Mouse (Mus musculus): ENCODE data around the gene Sorbs1. TPM values are rescaled to one million over a fixed set of nuclear protein-coding genes. Genes with fewer than 3 reads are reported as not detected.

Gene Sorbs1
- polyA plus RNA-seq, 1 experiment from 2014 or later: 98.8 TPM

GRCm38 (mm10) chr19:40548386-40548785, 34.8 kb upstream of the Sorbs1 start:
- Histone ChIP-seq H3K9ac (no peak overlapping the region), H3K36me3 (replicated peaks; ENCODE audit: control insufficient read depth, insufficient read depth) (peaks cover 35% of the 10 kb centered on the region), H3K27ac (no peak overlapping the region), H3K27me3 (ENCODE audit: control insufficient read depth, insufficient read depth, low read length) (no peaks in the 10 kb centered on the region), H3K9me3 (ENCODE audit: control insufficient read depth, low read length) (no peaks in the 10 kb centered on the region), H3K4me1 (replicated peaks; ENCODE audit: control insufficient read depth, insufficient read depth, low read length) (no peaks in the 10 kb centered on the region), H3K4me3 (replicated peaks; ENCODE audit: low read length) (no peak overlapping the region), H3K4me2 (replicated peaks) (no peak overlapping the region)
- DNase-seq (ENCODE audit: low spot score): no peak
- 78% methylated on average over 6 of the region's 6 CpGs for WGBS
- no peak for ATAC-seq (ENCODE audit: low FRiP score)

- H3K36me3 ChIP-seq (replicated peaks; ENCODE audit: control insufficient read depth, insufficient read depth): peaks cover 2% of the 10 kb centered on the region
- no peak overlapping the region for H3K4me2 ChIP-seq (replicated peaks)
- H3K27ac ChIP-seq: no peak overlapping the region
- no peak overlapping the region for H3K4me3 ChIP-seq (replicated peaks; ENCODE audit: low read length)
- no peak overlapping the region for H3K9ac ChIP-seq
- peak; percentile 90 for ATAC-seq (ENCODE audit: low FRiP score)
- peak; percentile 90 for DNase-seq (ENCODE audit: low spot score)
- H3K27me3 ChIP-seq (ENCODE audit: control insufficient read depth, insufficient read depth, low read length): no peaks in the 10 kb centered on the region
- no peaks in the 10 kb centered on the region for H3K4me1 ChIP-seq (replicated peaks; ENCODE audit: control insufficient read depth, insufficient read depth, low read length)
- WGBS: 4% methylated on average over 3 of the region's 3 CpGs
- no peaks in the 10 kb centered on the region for H3K9me3 ChIP-seq (ENCODE audit: control insufficient read depth, low read length)
Measured at GRCm38 (mm10) chr19:40544856-40545255, 31.3 kb upstream of the Sorbs1 start.

- Histone ChIP-seq H3K4me2 (replicated peaks) (no peak overlapping the region), H3K9ac (no peak overlapping the region), H3K9me3 (ENCODE audit: control insufficient read depth, low read length) (no peaks in the 10 kb centered on the region), H3K36me3 (replicated peaks; ENCODE audit: control insufficient read depth, insufficient read depth) (no peaks in the 10 kb centered on the region), H3K4me3 (replicated peaks; ENCODE audit: low read length) (no peak overlapping the region), H3K27me3 (ENCODE audit: control insufficient read depth, insufficient read depth, low read length) (no peaks in the 10 kb centered on the region), H3K4me1 (replicated peaks; ENCODE audit: control insufficient read depth, insufficient read depth, low read length) (no peaks in the 10 kb centered on the region), H3K27ac (no peak overlapping the region)
- ATAC-seq (ENCODE audit: low FRiP score) (no peak), DNase-seq (ENCODE audit: low spot score) (no peak)
- WGBS: 88% methylated on average over 7 of the region's 7 CpGs
Measured at GRCm38 (mm10) chr19:40542776-40543175, 29.2 kb upstream of the Sorbs1 start.

DNA sequence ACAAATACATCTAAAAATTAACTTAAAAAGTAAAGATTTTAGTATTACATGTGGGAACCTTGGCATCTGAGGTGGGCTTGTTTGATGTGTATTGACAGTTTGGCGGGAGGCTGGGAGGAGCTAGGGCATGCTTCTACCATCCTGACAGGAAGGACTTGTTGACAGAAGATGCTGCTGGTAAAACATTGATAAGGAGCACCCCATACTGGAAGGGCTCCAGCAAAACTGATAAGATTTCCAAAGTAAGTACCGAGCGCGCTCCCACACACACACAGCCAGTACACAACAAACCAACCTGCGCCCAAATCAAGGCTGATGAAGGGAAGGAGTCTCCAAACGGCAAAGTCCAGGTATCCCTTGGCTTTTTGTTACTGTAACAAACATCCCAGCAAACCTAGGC, 22.9 kb upstream of the Sorbs1 start:
- H3K4me1 ChIP-seq (replicated peaks; ENCODE audit: control insufficient read depth, insufficient read depth, low read length): no peaks in the 10 kb centered on the region
- no peak overlapping the region for H3K27ac ChIP-seq
- H3K9me3 ChIP-seq (ENCODE audit: control insufficient read depth, low read length): no peaks in the 10 kb centered on the region
- H3K36me3 ChIP-seq (replicated peaks; ENCODE audit: control insufficient read depth, insufficient read depth): no peaks in the 10 kb centered on the region
- no peak overlapping the region for H3K4me2 ChIP-seq (replicated peaks)
- ATAC-seq (ENCODE audit: low FRiP score) (no peak), DNase-seq (ENCODE audit: low spot score) (no peak)
- whole genome bisulfite sequencing: 91% methylated on average over 6 of the region's 6 CpGs
- no peak overlapping the region for H3K9ac ChIP-seq
- H3K27me3 ChIP-seq (ENCODE audit: control insufficient read depth, insufficient read depth, low read length): no peaks in the 10 kb centered on the region
- H3K4me3 ChIP-seq (replicated peaks; ENCODE audit: low read length): no peak overlapping the region

- H3K27me3 ChIP-seq (ENCODE audit: control insufficient read depth, insufficient read depth, low read length): no peaks in the 10 kb centered on the region
- no peak overlapping the region for H3K27ac ChIP-seq
- WGBS: 91% methylated on average over 5 of the region's 5 CpGs
- H3K9me3 ChIP-seq (ENCODE audit: control insufficient read depth, low read length): no peaks in the 10 kb centered on the region
- DNase-seq (ENCODE audit: low spot score) (no peak), ATAC-seq (ENCODE audit: low FRiP score) (no peak)
- H3K4me2 ChIP-seq (replicated peaks): no peak overlapping the region
- no peak overlapping the region for H3K4me3 ChIP-seq (replicated peaks; ENCODE audit: low read length)
- no peaks in the 10 kb centered on the region for H3K36me3 ChIP-seq (replicated peaks; ENCODE audit: control insufficient read depth, insufficient read depth)
- H3K9ac ChIP-seq: no peak overlapping the region
- H3K4me1 ChIP-seq (replicated peaks; ENCODE audit: control insufficient read depth, insufficient read depth, low read length): no peaks in the 10 kb centered on the region
Measured at GRCm38 (mm10) chr19:40532525-40532924, 18.9 kb upstream of the Sorbs1 start.

GRCm38 (mm10) chr19:40530323-40530722, 16.7 kb upstream of the Sorbs1 start:
- ATAC-seq (ENCODE audit: low FRiP score) (no peak), DNase-seq (ENCODE audit: low spot score) (no peak)
- Histone ChIP-seq H3K4me3 (replicated peaks; ENCODE audit: low read length) (no peak overlapping the region), H3K4me1 (replicated peaks; ENCODE audit: control insufficient read depth, insufficient read depth, low read length) (no peaks in the 10 kb centered on the region), H3K27me3 (ENCODE audit: control insufficient read depth, insufficient read depth, low read length) (no peaks in the 10 kb centered on the region), H3K9me3 (ENCODE audit: control insufficient read depth, low read length) (no peaks in the 10 kb centered on the region), H3K36me3 (replicated peaks; ENCODE audit: control insufficient read depth, insufficient read depth) (no peaks in the 10 kb centered on the region), H3K27ac (no peak overlapping the region), H3K4me2 (replicated peaks) (no peak overlapping the region), H3K9ac (no peak overlapping the region)
- 95% methylated on average over 2 of the region's 2 CpGs for WGBS

GRCm38 (mm10) chr19:40528254-40528653, 14.7 kb upstream of the Sorbs1 start:
- Histone ChIP-seq H3K27me3 (ENCODE audit: control insufficient read depth, insufficient read depth, low read length) (no peaks in the 10 kb centered on the region), H3K4me1 (replicated peaks; ENCODE audit: control insufficient read depth, insufficient read depth, low read length) (no peaks in the 10 kb centered on the region), H3K36me3 (replicated peaks; ENCODE audit: control insufficient read depth, insufficient read depth) (no peaks in the 10 kb centered on the region), H3K4me2 (replicated peaks) (no peak overlapping the region), H3K27ac (no peak overlapping the region), H3K9ac (no peak overlapping the region), H3K4me3 (replicated peaks; ENCODE audit: low read length) (no peak overlapping the region), H3K9me3 (ENCODE audit: control insufficient read depth, low read length) (no peaks in the 10 kb centered on the region)
- ATAC-seq (ENCODE audit: low FRiP score): no peak
- DNase-seq (ENCODE audit: low spot score): no peak

- Histone ChIP-seq H3K4me1 (replicated peaks; ENCODE audit: control insufficient read depth, insufficient read depth, low read length) (no peaks in the 10 kb centered on the region), H3K36me3 (replicated peaks; ENCODE audit: control insufficient read depth, insufficient read depth) (no peaks in the 10 kb centered on the region), H3K4me3 (replicated peaks; ENCODE audit: low read length) (no peak overlapping the region), H3K27me3 (ENCODE audit: control insufficient read depth, insufficient read depth, low read length) (no peaks in the 10 kb centered on the region), H3K27ac (no peak overlapping the region), H3K9me3 (ENCODE audit: control insufficient read depth, low read length) (no peaks in the 10 kb centered on the region), H3K9ac (no peak overlapping the region), H3K4me2 (replicated peaks) (no peak overlapping the region)
- DNase-seq (ENCODE audit: low spot score): no peak
- WGBS: 87% methylated on average over 9 of the region's 9 CpGs
- ATAC-seq (ENCODE audit: low FRiP score): no peak
Measured at GRCm38 (mm10) chr19:40526367-40527014, 12.9 kb upstream of the Sorbs1 start.

- WGBS: 45% methylated on average over 8 of the region's 8 CpGs
- H3K36me3 ChIP-seq (replicated peaks; ENCODE audit: control insufficient read depth, insufficient read depth): no peaks in the 10 kb centered on the region
- H3K4me2 ChIP-seq (replicated peaks): no peak overlapping the region
- peak overlapping the region; percentile 7; the same call in 1 of the 2 replicates for H3K27ac ChIP-seq
- no peak overlapping the region for H3K9ac ChIP-seq
- ATAC-seq (ENCODE audit: low FRiP score): no peak
- DNase-seq (ENCODE audit: low spot score): no peak
- no peaks in the 10 kb centered on the region for H3K27me3 ChIP-seq (ENCODE audit: control insufficient read depth, insufficient read depth, low read length)
- H3K4me3 ChIP-seq (replicated peaks; ENCODE audit: low read length): no peak overlapping the region
- H3K9me3 ChIP-seq (ENCODE audit: control insufficient read depth, low read length): no peaks in the 10 kb centered on the region
- H3K4me1 ChIP-seq (replicated peaks; ENCODE audit: control insufficient read depth, insufficient read depth, low read length): no peaks in the 10 kb centered on the region
Measured at GRCm38 (mm10) chr19:40523431-40524005, 9.9 kb upstream of the Sorbs1 start.

DNA sequence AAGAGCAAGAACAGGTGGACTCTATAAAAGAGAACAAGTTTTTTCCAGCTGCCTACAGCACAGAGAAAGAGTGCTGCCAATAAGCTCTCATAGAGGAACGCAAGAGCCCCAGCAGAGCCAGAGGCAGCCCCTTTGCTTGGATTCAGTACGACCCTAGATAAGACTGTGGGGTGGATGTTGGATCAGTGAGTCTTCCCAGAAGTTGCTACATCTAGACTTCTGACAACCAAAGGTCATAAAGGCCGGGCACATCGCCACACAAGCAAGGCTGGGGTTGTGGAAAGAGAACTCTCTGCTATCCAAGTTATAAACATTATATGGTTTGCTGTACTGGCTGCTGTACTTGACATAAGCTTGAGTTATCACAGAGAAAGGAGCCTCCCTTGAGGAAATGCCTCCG, 6.8 kb upstream of the Sorbs1 start:
- no peak overlapping the region for H3K27ac ChIP-seq
- no peak for ATAC-seq (ENCODE audit: low FRiP score)
- H3K36me3 ChIP-seq (replicated peaks; ENCODE audit: control insufficient read depth, insufficient read depth): no peaks in the 10 kb centered on the region
- no peaks in the 10 kb centered on the region for H3K27me3 ChIP-seq (ENCODE audit: control insufficient read depth, insufficient read depth, low read length)
- no peak overlapping the region for H3K4me2 ChIP-seq (replicated peaks)
- no peak overlapping the region for H3K4me3 ChIP-seq (replicated peaks; ENCODE audit: low read length)
- WGBS: 88% methylated on average over 5 of the region's 5 CpGs
- no peak overlapping the region for H3K9ac ChIP-seq
- no peaks in the 10 kb centered on the region for H3K4me1 ChIP-seq (replicated peaks; ENCODE audit: control insufficient read depth, insufficient read depth, low read length)
- no peaks in the 10 kb centered on the region for H3K9me3 ChIP-seq (ENCODE audit: control insufficient read depth, low read length)
- no peak for DNase-seq (ENCODE audit: low spot score)
